Mouse (Mus musculus) intestine, embryonic 15.5 days (tissue): ENCODE measurements around the gene Slc24a1. TPM values are rescaled to one million over a fixed set of nuclear protein-coding genes. Genes with fewer than 3 reads are reported as not detected.

ENCODE experiments used
- ATAC-seq: fragments of 200-750 bp; cut with Nextera tagmentation; 2 replicates; pipeline ENCODE4 v1.8.0; 2017; ENCODE audit warnings: moderate TSS enrichment, moderate library complexity
- H3K27ac ChIP-seq: fragments of 300-500 bp; sonication (generic); 2 replicates; pipeline ENCODE4 v1.5.1; 2015; ENCODE audit warnings: mild to moderate bottlenecking, inconsistent platforms
- H3K27me3 ChIP-seq: fragments of 300-500 bp; sonication (generic); replicated peaks from 2 replicates; pipeline ENCODE4 v1.6.1; 2015; ENCODE audit warnings: inconsistent platforms
- H3K36me3 ChIP-seq: fragments of 300-500 bp; sonication (generic); 2 replicates; pipeline ENCODE4 v1.6.1; 2015; ENCODE audit warnings: inconsistent platforms
- H3K4me1 ChIP-seq: fragments of 300-500 bp; sonication (generic); replicated peaks from 2 replicates; pipeline ENCODE4 v1.6.1; 2015; ENCODE audit warnings: inconsistent platforms
- H3K4me2 ChIP-seq: fragments of 300-500 bp; sonication (generic); replicated peaks from 2 replicates; pipeline ENCODE4 v1.6.1; 2015; ENCODE audit warnings: mild to moderate bottlenecking, inconsistent platforms
- H3K4me3 ChIP-seq: fragments of 300-500 bp; sonication (generic); replicated peaks from 2 replicates; pipeline ENCODE4 v1.5.1; 2015; ENCODE audit warnings: inconsistent platforms
- H3K9ac ChIP-seq: fragments of 300-500 bp; sonication (generic); 2 replicates; pipeline ENCODE4 v1.6.1; 2015; ENCODE audit warnings: inconsistent platforms
- H3K9me3 ChIP-seq: fragments of 300-500 bp; sonication (generic); 2 replicates; pipeline ENCODE4 v1.6.1; 2016; ENCODE audit warnings: inconsistent platforms
- WGBS: fragments of 180-500 bp; shearing (Covaris S2); methylation state at CpG from one replicate; pipeline ENCODE4 v1.1.7; 2015; 5-methylcytosine and 5-hydroxymethylcytosine counted together
- polyA plus RNA-seq: library from polyadenylated mRNA; unstranded; fragments of >200 nt; fragmentation: Nextera tagmentation; extraction: Ambion mirVana; gene quantifications from 2 replicates; pipeline ENCODE4 v1.2.1, GENCODE M21; 2015

Slc24a1 gene
- polyA plus RNA-seq, 1 experiment from 2014 or later, result 0.06 TPM

DNA sequence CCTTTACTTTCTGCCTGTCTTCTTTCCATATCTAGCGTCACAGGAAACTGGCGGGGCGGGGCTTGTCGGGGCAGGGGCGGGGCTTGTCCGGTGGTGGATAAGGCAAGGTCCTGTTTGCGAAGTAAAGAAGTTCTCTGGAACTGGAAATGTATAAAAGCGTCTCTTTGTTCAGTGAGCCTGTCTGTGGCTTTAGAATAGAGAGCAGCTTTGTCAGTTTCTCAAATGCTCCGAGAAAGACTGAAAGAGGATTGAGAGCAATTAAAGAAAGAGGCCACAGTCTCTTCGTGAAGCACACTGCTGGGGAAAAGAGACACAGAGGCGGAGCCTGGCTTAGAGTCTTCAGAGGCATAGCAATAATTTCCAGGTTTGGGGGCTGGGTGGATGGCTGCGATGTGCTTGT is 4.9 kb upstream of the Slc24a1 start:
- H3K27ac ChIP-seq, result no peak overlapping the region
- no peak overlapping the region for H3K4me3 ChIP-seq
- peaks cover 8% of the 10 kb centered on the region; the same call in 1 of the 2 replicates for H3K27me3 ChIP-seq

DNA sequence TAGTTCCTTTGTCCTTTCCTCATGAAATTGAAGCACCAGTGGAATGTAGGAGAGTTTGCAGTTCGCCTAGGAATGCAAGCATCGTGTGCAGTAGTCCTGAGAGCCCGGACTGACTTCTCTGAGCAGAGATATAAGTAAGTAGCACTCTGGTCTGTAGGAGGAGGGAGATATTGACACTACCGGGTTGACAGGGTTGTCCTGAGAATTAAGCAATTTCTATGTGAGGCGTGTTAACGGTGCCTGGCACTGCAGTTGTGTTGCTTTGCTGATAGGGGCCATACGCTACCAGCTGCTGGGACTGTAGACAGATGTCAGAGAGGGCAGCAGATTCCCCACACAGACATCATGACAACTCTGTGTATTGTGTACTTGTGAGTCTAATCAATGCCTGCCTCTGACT is 1.8 kb upstream of the Slc24a1 start:
- 51% methylated on average over 7 of the region's 7 CpGs for WGBS
- H3K4me1 ChIP-seq, result 0 out of 2 replicates have a peak, but pooled peaks cover 3% of the 10 kb centered on the region
- no peaks in the 10 kb centered on the region for H3K9me3 ChIP-seq
- no peak overlapping the region for H3K9ac ChIP-seq
- no peaks in the 10 kb centered on the region for H3K36me3 ChIP-seq
- no peak overlapping the region for H3K27ac ChIP-seq
- no peak for ATAC-seq
- peaks cover 12% of the 10 kb centered on the region; the same call in 1 of the 2 replicates for H3K27me3 ChIP-seq
- H3K4me3 ChIP-seq, result no peak overlapping the region
- H3K4me2 ChIP-seq, result no peak overlapping the region

More for the DNA sequence above, 4.9 kb upstream of the Slc24a1 start:
- Histone ChIP-seq H3K4me1 (0 out of 2 replicates have a peak, but pooled peaks cover 3% of the 10 kb centered on the region), H3K36me3 (no peaks in the 10 kb centered on the region), H3K9me3 (no peaks in the 10 kb centered on the region), H3K4me2 (peak overlapping the region; percentile 47), H3K9ac (peak overlapping the region; percentile 23; the same call in 1 of the 2 replicates)
- ATAC-seq, result no peak
- WGBS, result 24% methylated on average over 12 of the region's 12 CpGs

DNA sequence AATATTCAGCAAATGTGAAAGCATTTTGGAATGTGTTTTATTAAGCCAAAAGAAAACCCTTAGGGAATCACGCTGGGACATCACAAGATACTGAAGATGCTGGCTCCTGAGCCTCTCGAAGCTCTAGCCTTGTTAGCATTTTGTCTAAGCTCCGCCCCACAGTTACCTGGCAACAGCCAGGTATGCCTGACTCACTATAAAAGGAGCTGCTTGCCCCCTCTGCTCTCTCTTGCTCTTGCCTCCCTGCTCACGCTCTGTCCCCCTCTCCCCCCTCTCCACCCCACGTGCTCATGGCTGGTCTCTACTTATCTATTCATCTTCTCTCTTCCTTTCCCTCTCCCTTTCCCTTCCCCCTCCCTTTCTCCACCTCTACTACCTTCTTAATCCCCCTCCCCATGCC is 648 bp upstream of the Slc24a1 start:
- no peaks in the 10 kb centered on the region for H3K36me3 ChIP-seq
- H3K4me3 ChIP-seq, result no peak overlapping the region
- no peaks in the 10 kb centered on the region for H3K9me3 ChIP-seq
- no peak overlapping the region for H3K9ac ChIP-seq
- 15% methylated on average over 5 of the region's 5 CpGs for WGBS
- 0 out of 2 replicates have a peak, but pooled peaks cover 3% of the 10 kb centered on the region for H3K4me1 ChIP-seq
- no peak overlapping the region for H3K4me2 ChIP-seq
- no peak for ATAC-seq
- H3K27me3 ChIP-seq, result peaks cover 12% of the 10 kb centered on the region; the same call in 1 of the 2 replicates
- H3K27ac ChIP-seq, result no peak overlapping the region

DNA sequence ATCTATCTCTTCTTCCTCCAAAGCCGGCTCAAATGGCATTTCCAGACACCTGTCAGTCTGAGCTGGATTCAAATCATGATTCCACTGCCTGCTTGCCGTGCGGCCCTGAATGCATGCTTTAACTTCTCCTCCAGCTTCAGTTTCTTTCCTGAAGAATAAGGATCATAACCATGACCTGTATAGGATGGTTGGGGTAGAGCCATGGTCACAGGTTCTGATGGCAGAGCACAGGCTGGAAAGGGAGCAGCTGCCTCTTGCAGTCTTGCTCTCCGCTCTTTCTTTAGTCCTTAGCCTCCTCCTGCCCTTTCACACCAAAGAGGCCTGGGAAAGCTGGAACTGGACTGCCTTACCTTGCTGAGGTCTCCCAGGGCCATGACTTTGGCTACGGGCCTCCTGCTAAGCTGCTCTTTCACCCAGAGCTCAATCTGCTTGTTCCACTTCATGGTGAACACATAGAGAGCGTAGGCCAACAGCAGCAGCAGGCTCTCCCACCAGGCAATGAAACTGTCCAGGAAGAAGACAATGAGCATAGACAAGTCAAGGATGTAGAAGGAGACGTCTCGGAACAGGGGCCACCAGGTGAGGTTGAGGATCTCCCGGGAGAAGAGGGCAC is 3.8 kb downstream of the Slc24a1 start:
- Histone ChIP-seq H3K27me3 (peaks cover 12% of the 10 kb centered on the region; the same call in 1 of the 2 replicates), H3K4me3 (no peak overlapping the region), H3K9ac (no peak overlapping the region), H3K27ac (no peak overlapping the region), H3K9me3 (no peaks in the 10 kb centered on the region), H3K36me3 (no peaks in the 10 kb centered on the region), H3K4me1 (peaks cover 9% of the 10 kb centered on the region; the same call in 1 of the 2 replicates), H3K4me2 (no peak overlapping the region)
- 84% methylated on average over 9 of the region's 9 CpGs for WGBS
- no peak for ATAC-seq

DNA sequence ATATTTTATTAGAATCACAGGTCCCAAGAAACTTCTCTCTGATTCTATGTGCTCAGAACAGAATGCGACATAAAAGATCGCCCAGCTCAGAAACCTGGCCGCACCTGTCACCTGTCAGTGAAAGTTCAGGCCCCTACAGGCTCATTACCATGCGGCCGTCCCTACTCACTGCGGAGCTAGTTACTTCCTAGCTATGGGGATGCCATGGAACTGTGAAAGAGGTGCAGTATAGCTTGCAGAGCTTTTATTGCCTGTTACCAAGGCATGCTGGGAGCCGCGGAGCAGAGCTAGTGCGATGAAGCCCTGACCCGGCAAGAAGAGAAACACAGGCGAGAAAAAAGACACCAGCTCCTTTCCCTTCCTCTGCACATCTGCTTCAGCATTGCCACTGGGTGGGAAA is 7.4 kb downstream of the Slc24a1 start:
- Histone ChIP-seq H3K4me3 (no peak overlapping the region), H3K27ac (no peak overlapping the region), H3K4me1 (peaks cover 9% of the 10 kb centered on the region; the same call in 1 of the 2 replicates), H3K27me3 (no peaks in the 10 kb centered on the region), H3K4me2 (peak overlapping the region; percentile 39), H3K9ac (no peak overlapping the region), H3K36me3 (no peaks in the 10 kb centered on the region), H3K9me3 (no peaks in the 10 kb centered on the region)
- WGBS, result 16% methylated on average over 11 of the region's 11 CpGs
- peak; percentile 76 for ATAC-seq

DNA sequence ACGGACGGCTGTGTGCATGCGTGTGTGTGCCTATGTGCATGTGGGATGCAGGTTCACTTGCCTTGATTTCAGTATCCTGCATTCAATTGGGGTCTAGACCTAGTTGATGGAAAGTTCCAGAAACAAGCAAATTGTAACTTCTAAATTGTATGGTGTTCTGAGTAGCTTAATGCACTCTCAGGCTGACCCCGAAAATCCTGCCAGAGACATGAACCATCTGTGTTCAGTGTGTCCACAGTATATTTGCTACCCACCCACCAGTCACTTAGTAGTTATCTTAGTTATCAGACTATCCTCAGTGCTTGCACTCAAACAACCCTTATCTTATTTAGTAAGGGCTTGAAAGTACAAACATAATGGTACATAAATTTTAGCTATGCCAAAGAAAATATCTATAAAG is 9.8 kb downstream of the Slc24a1 start:
- H3K36me3 ChIP-seq, result no peaks in the 10 kb centered on the region
- 79% methylated on average over 4 of the region's 4 CpGs for WGBS
- H3K4me3 ChIP-seq, result no peak overlapping the region
- no peaks in the 10 kb centered on the region for H3K27me3 ChIP-seq
- H3K4me1 ChIP-seq, result peaks cover 9% of the 10 kb centered on the region; the same call in 1 of the 2 replicates
- H3K27ac ChIP-seq, result no peak overlapping the region
- ATAC-seq, result no peak
- no peaks in the 10 kb centered on the region for H3K9me3 ChIP-seq
- H3K9ac ChIP-seq, result no peak overlapping the region
- no peak overlapping the region for H3K4me2 ChIP-seq

DNA sequence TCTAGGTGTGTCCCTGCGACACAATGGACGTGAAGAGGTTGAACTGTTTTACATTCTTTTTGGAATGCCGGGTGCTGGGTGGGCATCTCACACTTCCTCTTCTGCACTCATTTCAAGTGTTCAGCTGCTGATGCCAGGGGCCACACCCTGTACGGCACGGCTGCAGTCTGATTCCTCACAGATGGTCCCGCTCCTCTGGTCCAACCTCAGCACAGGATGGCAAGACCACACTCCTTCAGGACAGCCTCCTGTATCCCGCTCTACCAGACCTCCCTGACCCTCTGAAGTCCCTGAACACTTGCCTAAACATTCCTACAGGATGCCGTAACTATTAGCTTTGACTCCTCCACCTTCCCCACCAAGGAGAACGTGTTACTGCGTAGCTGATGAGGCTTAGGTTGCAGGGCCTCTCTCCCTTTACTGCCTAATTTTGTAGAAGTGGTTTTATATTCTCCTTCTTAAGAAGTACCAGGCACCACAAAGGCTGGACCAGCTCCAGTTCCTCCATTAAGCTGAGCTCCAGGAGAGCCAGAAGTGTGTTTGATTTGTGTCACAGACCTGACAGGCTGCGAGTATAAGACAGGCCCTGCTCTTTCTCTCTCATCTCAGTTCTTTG is 10.6 kb downstream of the Slc24a1 start:
- WGBS, result 63% methylated on average over 11 of the region's 11 CpGs
- ATAC-seq, result no peak
- H3K27me3 ChIP-seq, result no peaks in the 10 kb centered on the region

DNA sequence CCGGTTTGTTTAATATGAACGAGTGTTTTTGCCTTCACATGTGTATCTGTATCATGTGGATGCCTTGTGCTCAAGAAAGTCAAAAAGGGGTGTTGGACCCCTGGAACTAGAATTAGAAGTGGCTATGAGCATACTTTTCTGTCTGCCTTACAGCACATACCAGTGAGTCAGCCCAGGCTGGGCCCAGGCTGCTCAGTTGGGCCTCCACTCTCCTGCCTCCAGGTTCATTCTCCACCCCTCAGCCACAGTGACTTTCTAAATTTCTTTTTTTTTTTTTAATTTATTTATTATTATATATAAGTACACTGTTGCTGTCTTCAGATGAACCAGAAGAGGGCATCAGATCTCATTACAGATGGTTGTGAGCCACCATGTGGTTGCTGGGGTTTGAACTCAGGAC is 11.6 kb downstream of the Slc24a1 start:
- Histone ChIP-seq H3K9me3 (no peaks in the 10 kb centered on the region), H3K9ac (no peak overlapping the region), H3K4me2 (no peak overlapping the region), H3K4me3 (no peak overlapping the region), H3K27ac (no peak overlapping the region), H3K27me3 (no peaks in the 10 kb centered on the region), H3K4me1 (peaks cover 7% of the 10 kb centered on the region; the same call in 1 of the 2 replicates), H3K36me3 (no peaks in the 10 kb centered on the region)
- no peak for ATAC-seq
- WGBS, result 88% methylated on average over 2 of the region's 2 CpGs

More for the DNA sequence above, 10.6 kb downstream of the Slc24a1 start:
- Histone ChIP-seq H3K4me1 (peaks cover 9% of the 10 kb centered on the region; the same call in 1 of the 2 replicates), H3K27ac (0 out of 2 replicates have a peak overlapping the region, but pooled peaks have one; percentile 9), H3K36me3 (no peaks in the 10 kb centered on the region), H3K9me3 (no peaks in the 10 kb centered on the region), H3K4me3 (no peak overlapping the region), H3K4me2 (no peak overlapping the region), H3K9ac (no peak overlapping the region)

DNA sequence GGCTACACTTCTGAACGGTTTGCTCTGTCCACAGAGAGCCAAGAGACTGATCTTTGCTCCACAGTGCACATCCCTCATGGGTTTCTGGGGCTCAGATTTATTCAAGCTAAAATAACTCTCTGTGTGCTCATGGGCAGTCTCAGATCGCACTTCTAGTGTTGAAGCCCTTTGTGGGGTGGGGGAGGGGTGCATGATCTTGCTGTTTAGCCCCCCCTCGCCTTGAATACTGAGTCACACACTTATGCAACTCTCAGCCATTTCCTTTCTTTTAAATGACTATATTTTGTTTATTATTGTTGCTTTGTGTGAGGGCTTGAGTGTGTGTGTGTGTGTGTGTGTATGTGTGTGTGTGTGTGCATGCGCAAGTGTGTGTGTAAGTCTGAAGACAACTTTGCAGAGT is 12.1 kb downstream of the Slc24a1 start:
- 51% methylated on average over 4 of the region's 4 CpGs for WGBS
- ATAC-seq, result no peak
- H3K4me1 ChIP-seq, result peaks cover 6% of the 10 kb centered on the region; the same call in 1 of the 2 replicates

DNA sequence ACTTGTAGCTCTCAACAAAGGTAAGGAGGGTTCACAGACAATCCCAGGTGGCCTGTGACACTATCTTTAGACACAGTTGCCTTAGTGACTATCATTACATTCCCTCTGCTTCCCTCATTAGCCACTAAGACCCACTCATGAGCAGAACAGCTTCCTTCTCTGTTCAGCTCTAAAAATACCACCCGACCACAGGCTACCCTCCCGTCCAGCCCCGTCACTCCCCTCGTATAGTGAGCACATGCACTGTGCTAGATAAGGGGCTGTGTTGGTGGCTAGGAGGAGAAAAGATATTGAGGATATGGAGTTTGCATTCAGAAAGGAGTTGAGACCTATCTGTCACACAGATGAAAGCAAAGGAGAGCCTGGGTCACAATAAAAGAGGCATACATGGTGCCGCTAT is 12.9 kb downstream of the Slc24a1 start:
- Histone ChIP-seq H3K4me1 (peaks cover 5% of the 10 kb centered on the region; the same call in 1 of the 2 replicates), H3K27me3 (no peaks in the 10 kb centered on the region), H3K4me3 (no peak overlapping the region), H3K36me3 (no peaks in the 10 kb centered on the region), H3K27ac (no peak overlapping the region), H3K4me2 (no peak overlapping the region), H3K9me3 (no peaks in the 10 kb centered on the region), H3K9ac (no peak overlapping the region)
- WGBS, result 75% methylated on average over 5 of the region's 5 CpGs
- no peak for ATAC-seq

More for the DNA sequence above, 12.1 kb downstream of the Slc24a1 start:
- H3K9ac ChIP-seq, result no peak overlapping the region
- H3K36me3 ChIP-seq, result no peaks in the 10 kb centered on the region
- no peak overlapping the region for H3K4me3 ChIP-seq
- H3K27ac ChIP-seq, result no peak overlapping the region
- H3K9me3 ChIP-seq, result no peaks in the 10 kb centered on the region
- no peak overlapping the region for H3K4me2 ChIP-seq
- no peaks in the 10 kb centered on the region for H3K27me3 ChIP-seq

DNA sequence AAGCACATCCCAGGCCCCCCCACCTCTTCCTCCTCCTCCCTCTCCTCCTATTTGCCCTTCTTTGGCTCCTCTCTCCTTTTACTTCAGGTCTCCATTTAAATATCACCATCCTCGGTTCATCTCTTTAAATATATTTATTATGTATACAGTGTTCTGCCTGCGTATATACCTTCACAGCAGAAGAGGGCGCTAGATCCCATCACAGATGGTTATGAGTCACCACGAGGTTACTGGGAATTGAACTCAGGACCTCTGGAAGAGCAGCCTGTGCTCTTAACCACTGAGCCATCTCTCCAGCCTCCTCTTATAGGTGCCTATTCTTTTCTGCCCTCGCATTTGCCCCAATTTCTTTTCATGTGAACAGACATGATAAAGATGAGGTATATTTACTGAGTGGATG is 13.9 kb downstream of the Slc24a1 start:
- Histone ChIP-seq H3K9me3 (no peaks in the 10 kb centered on the region), H3K4me2 (no peak overlapping the region), H3K4me3 (no peak overlapping the region), H3K36me3 (no peaks in the 10 kb centered on the region), H3K9ac (no peak overlapping the region), H3K4me1 (peaks cover 6% of the 10 kb centered on the region; the same call in 1 of the 2 replicates), H3K27me3 (no peaks in the 10 kb centered on the region), H3K27ac (no peak overlapping the region)
- WGBS, result 63% methylated on average over 5 of the region's 5 CpGs
- no peak for ATAC-seq

DNA sequence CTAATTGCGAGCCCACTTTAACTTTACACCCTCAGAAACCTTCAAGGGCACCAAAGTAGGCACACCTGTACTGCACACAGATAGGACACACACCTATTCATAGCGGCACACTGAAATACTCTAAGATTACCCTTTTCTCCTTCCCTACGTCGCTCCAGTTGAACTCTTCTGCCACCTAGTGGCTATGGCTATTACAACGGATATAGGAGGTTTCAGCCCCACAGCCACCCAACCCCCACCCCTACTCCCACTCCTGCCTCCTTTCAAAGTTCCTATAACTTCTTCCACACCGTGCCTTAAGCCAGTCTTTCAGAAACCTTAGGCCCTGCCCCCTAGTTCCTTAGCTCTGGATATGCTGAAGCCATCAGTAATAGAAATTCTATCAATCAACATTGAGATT is 14.9 kb downstream of the Slc24a1 start:
- H3K36me3 ChIP-seq, result no peaks in the 10 kb centered on the region
- no peak overlapping the region for H3K9ac ChIP-seq
- 6% methylated on average over 6 of the region's 6 CpGs for WGBS
- H3K27me3 ChIP-seq, result no peaks in the 10 kb centered on the region
- ATAC-seq, result no peak; the same call in 1 of the 2 replicates
- H3K9me3 ChIP-seq, result no peaks in the 10 kb centered on the region
- H3K27ac ChIP-seq, result no peak overlapping the region
- H3K4me1 ChIP-seq, result peaks cover 6% of the 10 kb centered on the region; the same call in 1 of the 2 replicates
- H3K4me3 ChIP-seq, result no peak overlapping the region
- no peak overlapping the region for H3K4me2 ChIP-seq
